Mouse (Mus musculus): ENCODE data around the gene Cacnb2. TPM values are rescaled to one million over a fixed set of nuclear protein-coding genes. Genes with fewer than 3 reads are reported as not detected.

The Cacnb2 gene
- polyA plus RNA-seq, 1 experiment = 45.1 TPM

GRCm38 (mm10) chr2:14605207-14605606, 2.3 kb downstream of the Cacnb2 start:
- peak overlapping the region; percentile 50 for H3K4me3 ChIP-seq (replicated peaks; ENCODE audit: insufficient read depth, low read depth, low read length)
- TF ChIP-seq CTCF (IDR thresholded peaks at IDR 0.05; ENCODE audit: borderline replicate concordance, insufficient read depth, low read depth, low read length) (no peak), POLR2A (IDR thresholded peaks at IDR 0.05; ENCODE audit: borderline replicate concordance, insufficient read depth, low read length) (no peak)
- H3K27ac ChIP-seq (ENCODE audit: insufficient read depth, low read length) = no peak overlapping the region
- 10% methylated on average over 7 of the region's 7 CpGs for WGBS
- no peaks in the 10 kb centered on the region for H3K4me1 ChIP-seq (ENCODE audit: control insufficient read depth, insufficient read depth, low read length)
- no peaks in the 10 kb centered on the region; the same call in 1 of the 2 replicates for H3K27me3 ChIP-seq (ENCODE audit: control insufficient read depth, insufficient read depth, low read length)
- DNase-seq = no peak

GRCm38 (mm10) chr2:14608606-14609005, 5.7 kb downstream of the Cacnb2 start:
- DNase-seq = no peak
- 87% methylated on average over 4 of the region's 4 CpGs for whole genome bisulfite sequencing
- Histone ChIP-seq H3K4me3 (replicated peaks; ENCODE audit: insufficient read depth, low read depth, low read length) (no peak overlapping the region), H3K4me1 (ENCODE audit: control insufficient read depth, insufficient read depth, low read length) (no peaks in the 10 kb centered on the region), H3K27ac (ENCODE audit: insufficient read depth, low read length) (no peak overlapping the region), H3K27me3 (ENCODE audit: control insufficient read depth, insufficient read depth, low read length) (no peaks in the 10 kb centered on the region; the same call in 1 of the 2 replicates)
- no peak for TF ChIP-seq POLR2A (IDR thresholded peaks at IDR 0.05; ENCODE audit: borderline replicate concordance, insufficient read depth, low read length)

- H3K4me1 ChIP-seq (ENCODE audit: control insufficient read depth, insufficient read depth, low read length) = no peaks in the 10 kb centered on the region
- no peaks in the 10 kb centered on the region for H3K27me3 ChIP-seq (ENCODE audit: control insufficient read depth, insufficient read depth, low read length)
- 76% methylated on average over 4 of the region's 4 CpGs for WGBS
- no peak for DNase-seq
- no peak overlapping the region for H3K4me3 ChIP-seq (replicated peaks; ENCODE audit: insufficient read depth, low read depth, low read length)
- H3K27ac ChIP-seq (ENCODE audit: insufficient read depth, low read length) = no peak overlapping the region
- TF ChIP-seq POLR2A (IDR thresholded peaks at IDR 0.05; ENCODE audit: borderline replicate concordance, insufficient read depth, low read length) (no peak), CTCF (IDR thresholded peaks at IDR 0.05; ENCODE audit: borderline replicate concordance, insufficient read depth, low read depth, low read length) (no peak)
Observed at GRCm38 (mm10) chr2:14612705-14613104, 9.8 kb downstream of the Cacnb2 start.

GRCm38 (mm10) chr2:14616361-14616760, 13.5 kb downstream of the Cacnb2 start:
- no peak for DNase-seq
- H3K4me1 ChIP-seq (ENCODE audit: control insufficient read depth, insufficient read depth, low read length) = no peaks in the 10 kb centered on the region
- no peak overlapping the region for H3K27ac ChIP-seq (ENCODE audit: insufficient read depth, low read length)
- H3K4me3 ChIP-seq (replicated peaks; ENCODE audit: insufficient read depth, low read depth, low read length) = no peak overlapping the region
- TF ChIP-seq POLR2A (IDR thresholded peaks at IDR 0.05; ENCODE audit: borderline replicate concordance, insufficient read depth, low read length) (no peak), CTCF (IDR thresholded peaks at IDR 0.05; ENCODE audit: borderline replicate concordance, insufficient read depth, low read depth, low read length) (no peak)
- H3K27me3 ChIP-seq (ENCODE audit: control insufficient read depth, insufficient read depth, low read length) = no peaks in the 10 kb centered on the region
- WGBS = 74% methylated on average over 3 of the region's 3 CpGs

GRCm38 (mm10) chr2:14620120-14620853, 17.4 kb downstream of the Cacnb2 start:
- no peak for DNase-seq
- Histone ChIP-seq H3K27me3 (ENCODE audit: control insufficient read depth, insufficient read depth, low read length) (no peaks in the 10 kb centered on the region), H3K4me3 (replicated peaks; ENCODE audit: insufficient read depth, low read depth, low read length) (no peak overlapping the region), H3K4me1 (ENCODE audit: control insufficient read depth, insufficient read depth, low read length) (no peaks in the 10 kb centered on the region), H3K27ac (ENCODE audit: insufficient read depth, low read length) (no peak overlapping the region)
- 81% methylated on average over 6 of the region's 6 CpGs for WGBS
- no peak for TF ChIP-seq CTCF (IDR thresholded peaks at IDR 0.05; ENCODE audit: borderline replicate concordance, insufficient read depth, low read depth, low read length)
- TF ChIP-seq POLR2A (IDR thresholded peaks at IDR 0.05; ENCODE audit: borderline replicate concordance, insufficient read depth, low read length) = no peak

- TF ChIP-seq POLR2A (IDR thresholded peaks at IDR 0.05; ENCODE audit: borderline replicate concordance, insufficient read depth, low read length) (no peak), CTCF (IDR thresholded peaks at IDR 0.05; ENCODE audit: borderline replicate concordance, insufficient read depth, low read depth, low read length) (no peak)
- no peak for DNase-seq
- no peak overlapping the region for H3K27ac ChIP-seq (ENCODE audit: insufficient read depth, low read length)
- no peaks in the 10 kb centered on the region for H3K27me3 ChIP-seq (ENCODE audit: control insufficient read depth, insufficient read depth, low read length)
- no peaks in the 10 kb centered on the region for H3K4me1 ChIP-seq (ENCODE audit: control insufficient read depth, insufficient read depth, low read length)
- 89% methylated on average over 4 of the region's 4 CpGs for WGBS
- no peak overlapping the region for H3K4me3 ChIP-seq (replicated peaks; ENCODE audit: insufficient read depth, low read depth, low read length)
Observed at GRCm38 (mm10) chr2:14620891-14621290, 18.0 kb downstream of the Cacnb2 start.

GRCm38 (mm10) chr2:14623820-14624219, 20.9 kb downstream of the Cacnb2 start:
- no peak for TF ChIP-seq POLR2A (IDR thresholded peaks at IDR 0.05; ENCODE audit: borderline replicate concordance, insufficient read depth, low read length)
- TF ChIP-seq CTCF (IDR thresholded peaks at IDR 0.05; ENCODE audit: borderline replicate concordance, insufficient read depth, low read depth, low read length) = no peak
- Histone ChIP-seq H3K4me1 (ENCODE audit: control insufficient read depth, insufficient read depth, low read length) (no peaks in the 10 kb centered on the region), H3K4me3 (replicated peaks; ENCODE audit: insufficient read depth, low read depth, low read length) (no peak overlapping the region), H3K27ac (ENCODE audit: insufficient read depth, low read length) (no peak overlapping the region), H3K27me3 (ENCODE audit: control insufficient read depth, insufficient read depth, low read length) (no peaks in the 10 kb centered on the region)
- 98% methylated on average over 5 of the region's 5 CpGs for WGBS
- no peak for DNase-seq

- Histone ChIP-seq H3K4me3 (replicated peaks; ENCODE audit: insufficient read depth, low read depth, low read length) (no peak overlapping the region), H3K4me1 (ENCODE audit: control insufficient read depth, insufficient read depth, low read length) (no peaks in the 10 kb centered on the region), H3K27me3 (ENCODE audit: control insufficient read depth, insufficient read depth, low read length) (no peaks in the 10 kb centered on the region), H3K27ac (ENCODE audit: insufficient read depth, low read length) (no peak overlapping the region)
- WGBS = 90% methylated on average over 9 of the region's 9 CpGs
- TF ChIP-seq CTCF (IDR thresholded peaks at IDR 0.05; ENCODE audit: borderline replicate concordance, insufficient read depth, low read depth, low read length) (no peak), POLR2A (IDR thresholded peaks at IDR 0.05; ENCODE audit: borderline replicate concordance, insufficient read depth, low read length) (no peak)
- no peak for DNase-seq
Observed at GRCm38 (mm10) chr2:14629814-14630492, 27.1 kb downstream of the Cacnb2 start.

Measured in cerebellum, adult 2 months (tissue).